In genomic region chr7:35395734-35396456, GRCm38 (mm10) we compare ENCODE assay signal across 8 mouse cellular contexts. TPM values are rescaled to one million over a fixed set of nuclear protein-coding genes. Genes with fewer than 3 reads are reported as not detected.
A peak's percentile ranks its signal among the peaks of the same experiment; 100 is the strongest.
DNase-seq lines count a peak whose midpoint lies in the region; ATAC-seq and TF ChIP-seq lines count a peak whose summit lies in the region.

No protein-coding gene starts in this region.

- peak overlapping the region; percentile 83 for H3K4me2 ChIP-seq in forebrain, embryonic 14.5 days (ENCODE audit: low read length)
- peak overlapping the region; percentile 55 for H3K4me2 ChIP-seq in limb, embryonic 11.5 days (ENCODE audit: low read depth, severe bottlenecking)
- peak overlapping the region; percentile 61 for H3K4me2 ChIP-seq in neural tube, embryonic 11.5 days (ENCODE audit: low read depth)

- H3K9me3 ChIP-seq in forebrain, embryonic 14.5 days (replicated peaks; ENCODE audit: control insufficient read depth, low read length) = no peaks in the 10 kb centered on the region
- H3K9me3 ChIP-seq in limb, embryonic 11.5 days (ENCODE audit: control insufficient read depth, low read length) = no peaks in the 10 kb centered on the region
- H3K9me3 ChIP-seq in neural tube, embryonic 11.5 days (ENCODE audit: control insufficient read depth, low read length) = no peaks in the 10 kb centered on the region

- H3K27ac ChIP-seq in spleen, adult 2 months (ENCODE audit: insufficient read depth, low read length) = no peak overlapping the region
- no peak overlapping the region for H3K27ac ChIP-seq in forebrain, embryonic 14.5 days (ENCODE audit: low read depth, low read length)
- H3K27ac ChIP-seq in limb, embryonic 11.5 days (replicated peaks; ENCODE audit: low read depth, low read length) = no peak overlapping the region
- H3K27ac ChIP-seq in neural tube, embryonic 11.5 days (ENCODE audit: low read depth, low read length) = no peak overlapping the region

- no peaks in the 10 kb centered on the region for H3K27me3 ChIP-seq in spleen, adult 2 months (ENCODE audit: control insufficient read depth, insufficient read depth, low read length)
- H3K27me3 ChIP-seq in forebrain, embryonic 14.5 days (replicated peaks; ENCODE audit: control insufficient read depth, insufficient read depth, low read length) = no peaks in the 10 kb centered on the region
- H3K27me3 ChIP-seq in limb, embryonic 11.5 days (ENCODE audit: control insufficient read depth, insufficient read depth, low read length) = no peaks in the 10 kb centered on the region
- H3K27me3 ChIP-seq in neural tube, embryonic 11.5 days (ENCODE audit: control insufficient read depth, insufficient read depth, low read length) = no peaks in the 10 kb centered on the region

- H3K4me3 ChIP-seq in spleen, adult 2 months (ENCODE audit: extremely low read depth, insufficient read depth, insufficient read length) = peak overlapping the region; percentile 87
- H3K4me3 ChIP-seq in forebrain, embryonic 14.5 days (ENCODE audit: low read depth, low read length) = peak overlapping the region; percentile 61
- H3K4me3 ChIP-seq in limb, embryonic 11.5 days (ENCODE audit: low read depth, low read length) = peak overlapping the region; percentile 56
- peak overlapping the region; percentile 63 for H3K4me3 ChIP-seq in neural tube, embryonic 11.5 days (ENCODE audit: low read depth, low read length)

- H3K36me3 ChIP-seq in spleen, adult 2 months (ENCODE audit: control insufficient read depth, insufficient read depth, low read length) = peaks cover 14% of the 10 kb centered on the region
- peaks cover 42% of the 10 kb centered on the region for H3K36me3 ChIP-seq in forebrain, embryonic 14.5 days (ENCODE audit: control insufficient read depth, insufficient read depth, low read length)
- H3K36me3 ChIP-seq in limb, embryonic 11.5 days (ENCODE audit: control insufficient read depth, insufficient read depth, low read length) = peaks cover 8% of the 10 kb centered on the region; the same call in 1 of the 2 replicates
- peaks cover 6% of the 10 kb centered on the region for H3K36me3 ChIP-seq in neural tube, embryonic 11.5 days (ENCODE audit: control insufficient read depth, insufficient read depth, low read length)

- ATAC-seq in forebrain, embryonic 14.5 days = no peak
- ATAC-seq in limb, embryonic 11.5 days (ENCODE audit: insufficient number of reproducible peaks, low FRiP score, low TSS enrichment, low read depth) = no peak
- ATAC-seq in neural tube, embryonic 11.5 days (ENCODE audit: insufficient read depth, low FRiP score, low TSS enrichment) = 0 out of 2 replicates have a peak, but pooled peaks have one; percentile 1

- TF ChIP-seq CTCF in spleen, adult 2 months (IDR thresholded peaks at IDR 0.05; ENCODE audit: extremely low read depth, insufficient read depth, insufficient read length, insufficient replicate concordance) = no peak

- H3K4me1 ChIP-seq in spleen, adult 2 months (ENCODE audit: control insufficient read depth, insufficient read depth, insufficient read length) = no peaks in the 10 kb centered on the region; the same call in 1 of the 2 replicates
- H3K4me1 ChIP-seq in forebrain, embryonic 14.5 days (ENCODE audit: control insufficient read depth, insufficient read depth, low read length) = peaks cover 15% of the 10 kb centered on the region
- peaks cover 7% of the 10 kb centered on the region; the same call in 1 of the 2 replicates for H3K4me1 ChIP-seq in limb, embryonic 11.5 days (ENCODE audit: control insufficient read depth, insufficient read depth, low read length)
- H3K4me1 ChIP-seq in neural tube, embryonic 11.5 days (ENCODE audit: control insufficient read depth, insufficient read depth, low read length) = peaks cover 3% of the 10 kb centered on the region

- DNase-seq in spleen, adult 2 months (ENCODE audit: low read depth in 1 of 2, low spot score in 2 of 2) = no peak
- DNase-seq in spleen, adult 18-20 months = no peak
- DNase-seq in cerebellum, adult 11-12 months = peak; percentile 53
- peak; percentile 4 for DNase-seq in forebrain, embryonic 14.5 days (ENCODE audit: low spot score)
- no peak for DNase-seq in limb, embryonic 11.5 days (ENCODE audit: low spot score)
- DNase-seq in neural tube, embryonic 11.5 days (ENCODE audit: low spot score) = no peak
- DNase-seq in ovary, postnatal 14 days (ENCODE audit: low spot score) = no peak
- DNase-seq in gastrocnemius, adult 8-10 months (ENCODE audit: low spot score in 2 of 2) = no peak

- H3K9ac ChIP-seq in forebrain, embryonic 14.5 days (ENCODE audit: low read length) = peak overlapping the region; percentile 67
- H3K9ac ChIP-seq in limb, embryonic 11.5 days (ENCODE audit: low read length) = peak overlapping the region; percentile 55; the same call in 1 of the 2 replicates
- H3K9ac ChIP-seq in neural tube, embryonic 11.5 days (ENCODE audit: low read length) = peak overlapping the region; percentile 44

- 5% methylated on average over 17 of the region's 17 CpGs for WGBS in spleen, adult 2 months
- 14% methylated on average over 17 of the region's 17 CpGs for WGBS in forebrain, embryonic 14.5 days
- WGBS in limb, embryonic 11.5 days = 16% methylated on average over 17 of the region's 17 CpGs
- WGBS in neural tube, embryonic 11.5 days = 16% methylated on average over 17 of the region's 17 CpGs

- no peak for TF ChIP-seq POLR2A in spleen, adult 2 months (IDR thresholded peaks at IDR 0.05; ENCODE audit: low read depth, low read length)

RNA-seq across cellular contexts. Expression of gene Faap24, which starts 0.7 kb away (rescaled TPM):
- polyA plus RNA-seq in spleen, adult 2 months (2012; rRNA removed) = 5.5 and 6.4 TPM in 2 replicates
- polyA plus RNA-seq in forebrain, embryonic 14.5 days (2014; fragmentation: Nextera tagmentation; extraction: Ambion mirVana) = 21.6 and 22.7 TPM in 2 replicates
- polyA plus RNA-seq in limb, embryonic 11.5 days (2014; fragmentation: Nextera tagmentation; extraction: Ambion mirVana) = 19.5 and 19.6 TPM in 2 replicates
- polyA plus RNA-seq in neural tube, embryonic 11.5 days (2014; fragmentation: Nextera tagmentation; extraction: Ambion mirVana) = 19.9 and 22.4 TPM in 2 replicates
- 1 to 10 TPM in 1 of 4 experiments, under 1 TPM in 3; 0.48 to 1.1 (median 0.92) TPM for total RNA-seq in gastrocnemius, adult 8-10 months (2022)

RNA-seq across cellular contexts. Expression of gene Cep89, which starts 0.9 kb away (rescaled TPM):
- 11.0 and 15.4 TPM in 2 replicates for polyA plus RNA-seq in spleen, adult 2 months (2012; rRNA removed)
- polyA plus RNA-seq in forebrain, embryonic 14.5 days (2014; fragmentation: Nextera tagmentation; extraction: Ambion mirVana) = 23.8 and 28.3 TPM in 2 replicates
- 43.8 and 54.3 TPM in 2 replicates for polyA plus RNA-seq in limb, embryonic 11.5 days (2014; fragmentation: Nextera tagmentation; extraction: Ambion mirVana)
- 39.3 and 40.8 TPM in 2 replicates for polyA plus RNA-seq in neural tube, embryonic 11.5 days (2014; fragmentation: Nextera tagmentation; extraction: Ambion mirVana)
- 1 to 10 TPM; 4.6 to 7.4 (median 5.4) TPM for total RNA-seq in gastrocnemius, adult 8-10 months (2022)

RNA-seq across cellular contexts. Expression of gene Slc7a9, which starts 52.7 kb away (rescaled TPM):
- 0.06 TPM in 1 of 2 replicates, not detected in the other for polyA plus RNA-seq in spleen, adult 2 months (2012; rRNA removed)
- not detected in 2 replicates for polyA plus RNA-seq in forebrain, embryonic 14.5 days (2014; fragmentation: Nextera tagmentation; extraction: Ambion mirVana)
- 0.08 TPM in 1 of 2 replicates, not detected in the other for polyA plus RNA-seq in limb, embryonic 11.5 days (2014; fragmentation: Nextera tagmentation; extraction: Ambion mirVana)
- polyA plus RNA-seq in neural tube, embryonic 11.5 days (2014; fragmentation: Nextera tagmentation; extraction: Ambion mirVana) = not detected in 2 replicates
- not detected for total RNA-seq in gastrocnemius, adult 8-10 months (2022)

Comparison
In these comparisons a context has a peak if more than half of its experiments do, and no peak if none do; other contexts are left out.
1. DNase-seq: peak in cerebellum, adult 11-12 months (single experiment) and forebrain, embryonic 14.5 days (single experiment); none in spleen, adult 2 months (0 of 2), spleen, adult 18-20 months (0 of 2), limb, embryonic 11.5 days (single experiment), neural tube, embryonic 11.5 days (single experiment), ovary, postnatal 14 days (single experiment) and gastrocnemius, adult 8-10 months (0 of 2).
2. Peak in every context shown above with its lines, with median percentiles within 50 percentile points of each other: H3K4me3 ChIP-seq, H3K4me2 ChIP-seq and H3K9ac ChIP-seq.